Mouse (Mus musculus): Measurements from ENCODE around the gene Sez6.

DNA sequence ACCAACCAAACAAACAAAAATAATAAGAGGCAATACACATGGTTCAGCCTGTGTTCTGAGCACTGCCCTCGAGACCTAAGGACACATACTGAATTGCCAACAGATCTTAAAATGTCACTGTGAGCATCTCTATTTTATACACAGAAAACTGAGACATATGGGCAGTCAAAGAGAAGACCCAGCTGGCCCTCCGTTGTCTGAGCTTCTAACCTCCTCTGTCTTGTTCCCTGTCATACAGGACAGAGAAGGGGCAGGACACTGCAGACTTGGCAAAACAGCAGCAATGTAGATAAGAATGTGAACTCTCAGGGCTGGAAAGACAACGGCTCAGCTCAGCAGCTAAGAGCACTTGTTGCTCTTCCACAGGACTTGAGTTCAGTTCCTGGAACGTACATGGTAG lies 22.1 kb upstream of the Sez6 start:
- no peak for TF ChIP-seq CTCF (IDR thresholded peaks at IDR 0.05; ENCODE audit: low read depth, low read length)
- TF ChIP-seq POLR2A (IDR thresholded peaks at IDR 0.05; ENCODE audit: extremely low read depth, insufficient read depth, low read length), result no peak

All from liver, adult 2 months (tissue).